Mouse (Mus musculus): Measurements from ENCODE around the gene Aif1l. TPM values are rescaled to one million over a fixed set of nuclear protein-coding genes. Genes with fewer than 3 reads are reported as not detected.

Gene Aif1l
- polyA plus RNA-seq, 1 experiment = 9.0 TPM

GRCm38 (mm10) chr2:31987774-31988173 lies 37.8 kb downstream of the Aif1l start:
- DNase-seq = no peak
- Histone ChIP-seq H3K4me3 (replicated peaks; ENCODE audit: extremely low read depth, low read depth, low read length) (no peak overlapping the region), H3K4me1 (ENCODE audit: control insufficient read depth, insufficient read depth, low read length) (no peaks in the 10 kb centered on the region; the same call in 1 of the 2 replicates)
- 97% methylated on average over 1 of the region's 1 CpGs for WGBS
- TF ChIP-seq CTCF (IDR thresholded peaks at IDR 0.05; ENCODE audit: insufficient read depth, low read length) (no peak), POLR2A (IDR thresholded peaks at IDR 0.05; ENCODE audit: borderline replicate concordance, extremely low read depth, low read depth, low read length) (no peak)

DNA sequence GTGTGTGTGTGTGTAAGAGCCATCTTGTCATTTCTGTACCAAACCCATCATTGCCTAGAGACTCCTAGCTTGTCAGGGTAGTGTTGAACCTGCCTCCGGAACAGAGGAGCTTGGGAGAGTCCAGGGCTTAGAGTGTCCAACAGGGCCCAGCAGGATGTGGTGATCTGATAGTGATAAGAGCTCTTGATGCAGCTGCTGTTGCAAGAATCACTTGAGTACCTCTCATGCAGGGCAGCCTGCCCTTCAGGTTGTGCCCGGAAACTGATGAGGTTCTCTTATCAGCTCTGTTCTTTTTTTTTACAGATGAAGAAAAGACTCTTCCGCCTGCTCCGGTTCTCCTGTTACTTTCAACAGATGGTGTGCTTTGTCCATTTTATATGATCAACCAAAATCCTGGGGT lies 41.0 kb downstream of the Aif1l start:
- TF ChIP-seq POLR2A (IDR thresholded peaks at IDR 0.05; ENCODE audit: borderline replicate concordance, extremely low read depth, low read depth, low read length) (no peak), CTCF (IDR thresholded peaks at IDR 0.05; ENCODE audit: insufficient read depth, low read length) (no peak)
- Histone ChIP-seq H3K4me1 (ENCODE audit: control insufficient read depth, insufficient read depth, low read length) (no peaks in the 10 kb centered on the region; the same call in 1 of the 2 replicates), H3K4me3 (replicated peaks; ENCODE audit: extremely low read depth, low read depth, low read length) (no peak overlapping the region)
- peak; percentile 41 for DNase-seq
- 69% methylated on average over 4 of the region's 4 CpGs for WGBS

GRCm38 (mm10) chr2:31994896-31995295 lies 45.0 kb downstream of the Aif1l start:
- H3K4me1 ChIP-seq (ENCODE audit: control insufficient read depth, insufficient read depth, low read length) = no peaks in the 10 kb centered on the region; the same call in 1 of the 2 replicates
- peak; percentile 35 for DNase-seq
- no peak overlapping the region for H3K4me3 ChIP-seq (replicated peaks; ENCODE audit: extremely low read depth, low read depth, low read length)
- TF ChIP-seq POLR2A (IDR thresholded peaks at IDR 0.05; ENCODE audit: borderline replicate concordance, extremely low read depth, low read depth, low read length) (no peak), CTCF (IDR thresholded peaks at IDR 0.05; ENCODE audit: insufficient read depth, low read length) (no peak)
- 76% methylated on average over 9 of the region's 9 CpGs for WGBS

GRCm38 (mm10) chr2:31996060-31996459 lies 46.1 kb downstream of the Aif1l start:
- DNase-seq = no peak
- no peak for TF ChIP-seq CTCF (IDR thresholded peaks at IDR 0.05; ENCODE audit: insufficient read depth, low read length)
- no peak for TF ChIP-seq POLR2A (IDR thresholded peaks at IDR 0.05; ENCODE audit: borderline replicate concordance, extremely low read depth, low read depth, low read length)
- Histone ChIP-seq H3K4me1 (ENCODE audit: control insufficient read depth, insufficient read depth, low read length) (no peaks in the 10 kb centered on the region; the same call in 1 of the 2 replicates), H3K4me3 (replicated peaks; ENCODE audit: extremely low read depth, low read depth, low read length) (no peak overlapping the region)
- WGBS = 95% methylated on average over 13 of the region's 13 CpGs

DNA sequence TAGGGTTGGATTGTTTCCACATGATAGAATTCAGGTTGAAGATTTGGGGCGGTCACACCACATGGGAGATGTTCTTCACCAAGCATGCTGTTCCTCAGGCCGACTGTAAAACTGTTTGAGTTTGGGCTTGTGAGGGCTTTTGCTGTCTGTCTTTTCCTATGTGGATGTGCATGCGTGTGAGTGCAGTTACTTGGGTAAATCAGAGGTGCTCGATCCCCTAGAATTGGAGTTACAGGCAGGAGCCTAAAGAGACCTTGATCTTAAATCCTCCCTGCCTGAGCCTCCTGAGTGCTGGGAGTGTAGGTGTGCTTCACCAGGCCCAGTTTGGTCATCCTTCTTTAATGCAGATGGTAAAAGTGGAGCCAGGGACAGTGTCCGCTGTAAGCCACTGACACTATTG lies 47.6 kb downstream of the Aif1l start:
- TF ChIP-seq CTCF (IDR thresholded peaks at IDR 0.05; ENCODE audit: insufficient read depth, low read length) = no peak

GRCm38 (mm10) chr2:31998443-31998842 lies 48.5 kb downstream of the Aif1l start:
- DNase-seq = no peak
- Histone ChIP-seq H3K4me1 (ENCODE audit: control insufficient read depth, insufficient read depth, low read length) (peaks cover 3% of the 10 kb centered on the region; the same call in 1 of the 2 replicates), H3K4me3 (replicated peaks; ENCODE audit: extremely low read depth, low read depth, low read length) (no peak overlapping the region)
- WGBS = 53% methylated on average over 2 of the region's 2 CpGs
- TF ChIP-seq CTCF (IDR thresholded peaks at IDR 0.05; ENCODE audit: insufficient read depth, low read length) (no peak), POLR2A (IDR thresholded peaks at IDR 0.05; ENCODE audit: borderline replicate concordance, extremely low read depth, low read depth, low read length) (no peak)

More for the DNA sequence above, 47.6 kb downstream of the Aif1l start:
- H3K4me3 ChIP-seq (replicated peaks; ENCODE audit: extremely low read depth, low read depth, low read length) = no peak overlapping the region
- WGBS = 94% methylated on average over 5 of the region's 5 CpGs
- H3K4me1 ChIP-seq (ENCODE audit: control insufficient read depth, insufficient read depth, low read length) = peaks cover 3% of the 10 kb centered on the region; the same call in 1 of the 2 replicates
- DNase-seq = no peak

GRCm38 (mm10) chr2:32008311-32008710 lies 58.4 kb downstream of the Aif1l start:
- H3K4me3 ChIP-seq (replicated peaks; ENCODE audit: extremely low read depth, low read depth, low read length) = no peak overlapping the region
- H3K4me1 ChIP-seq (ENCODE audit: control insufficient read depth, insufficient read depth, low read length) = no peaks in the 10 kb centered on the region
- TF ChIP-seq CTCF (IDR thresholded peaks at IDR 0.05; ENCODE audit: insufficient read depth, low read length) = no peak
- no peak for TF ChIP-seq POLR2A (IDR thresholded peaks at IDR 0.05; ENCODE audit: borderline replicate concordance, extremely low read depth, low read depth, low read length)
- no peak for DNase-seq
- WGBS = 70% methylated on average over 2 of the region's 2 CpGs

DNA sequence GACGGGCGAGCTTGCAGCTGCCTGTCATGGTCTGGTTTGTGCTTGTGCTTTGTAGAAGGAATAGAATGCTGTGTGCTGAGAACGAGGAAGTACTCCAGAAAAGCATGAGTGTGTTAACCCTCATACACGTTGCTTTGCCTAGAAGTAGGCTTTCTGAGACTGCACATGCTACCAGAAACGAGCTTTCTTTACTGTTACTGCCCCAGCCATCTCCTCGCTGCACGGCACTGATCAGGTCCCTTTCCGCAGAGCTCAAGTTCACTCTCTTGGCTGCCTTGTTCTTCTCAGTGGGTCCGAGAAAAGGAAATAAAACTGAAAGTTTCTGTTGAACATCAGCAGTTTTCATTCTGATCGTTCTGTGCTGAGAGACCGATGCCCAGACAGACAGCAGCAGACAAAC lies 58.8 kb downstream of the Aif1l start:
- DNase-seq = no peak
- H3K4me3 ChIP-seq (replicated peaks; ENCODE audit: extremely low read depth, low read depth, low read length) = no peak overlapping the region
- no peaks in the 10 kb centered on the region for H3K4me1 ChIP-seq (ENCODE audit: control insufficient read depth, insufficient read depth, low read length)
- TF ChIP-seq POLR2A (IDR thresholded peaks at IDR 0.05; ENCODE audit: borderline replicate concordance, extremely low read depth, low read depth, low read length) (no peak), CTCF (IDR thresholded peaks at IDR 0.05; ENCODE audit: insufficient read depth, low read length) (no peak)
- WGBS = 72% methylated on average over 11 of the region's 11 CpGs

DNA sequence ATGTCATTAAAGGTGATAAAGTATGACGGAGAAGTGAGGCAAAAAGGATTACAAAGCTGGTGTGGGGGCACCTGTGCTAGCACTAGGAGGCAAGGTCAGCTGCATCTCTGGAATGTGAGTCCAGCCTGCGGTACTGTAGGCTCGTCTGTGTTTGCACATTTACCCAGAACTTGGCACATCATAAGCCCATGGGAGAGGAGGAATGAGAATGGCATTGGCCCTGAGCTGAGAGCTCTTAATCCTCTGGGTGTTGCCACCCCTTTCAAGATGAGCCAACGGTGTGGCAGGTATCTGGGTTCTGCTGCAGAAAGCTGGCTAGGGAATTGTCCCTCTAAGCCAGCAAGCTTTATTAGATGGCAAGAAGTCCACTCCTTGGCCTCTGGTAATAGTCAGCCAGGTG lies 69.8 kb downstream of the Aif1l start:
- no peaks in the 10 kb centered on the region for H3K4me1 ChIP-seq (ENCODE audit: control insufficient read depth, insufficient read depth, low read length)
- H3K4me3 ChIP-seq (replicated peaks; ENCODE audit: extremely low read depth, low read depth, low read length) = no peak overlapping the region
- 83% methylated on average over 4 of the region's 4 CpGs for WGBS
- TF ChIP-seq POLR2A (IDR thresholded peaks at IDR 0.05; ENCODE audit: borderline replicate concordance, extremely low read depth, low read depth, low read length) (no peak), CTCF (IDR thresholded peaks at IDR 0.05; ENCODE audit: insufficient read depth, low read length) (no peak)
- DNase-seq = no peak

- no peak for TF ChIP-seq CTCF (IDR thresholded peaks at IDR 0.05; ENCODE audit: insufficient read depth, low read length)
- TF ChIP-seq POLR2A (IDR thresholded peaks at IDR 0.05; ENCODE audit: borderline replicate concordance, extremely low read depth, low read depth, low read length) = no peak
- Histone ChIP-seq H3K4me1 (ENCODE audit: control insufficient read depth, insufficient read depth, low read length) (no peaks in the 10 kb centered on the region), H3K4me3 (replicated peaks; ENCODE audit: extremely low read depth, low read depth, low read length) (no peak overlapping the region)
- 92% methylated on average over 5 of the region's 5 CpGs for WGBS
- DNase-seq = no peak
Observed at GRCm38 (mm10) chr2:32020229-32020628, 70.3 kb downstream of the Aif1l start.

Other genes with a start within 250 kb of the Aif1l start
- gene Qrfp, start 139.6 kb upstream of the Aif1l start, polyA plus RNA-seq (2012; rRNA removed) = 0.12 and 0.13 TPM in 2 replicates
- 0.02 and 0.06 TPM in 2 replicates for gene Fibcd1, start 104.1 kb upstream of the Aif1l start, polyA plus RNA-seq (2012; rRNA removed)
- 18.8 and 25.1 TPM in 2 replicates for gene Lamc3, start 62.8 kb upstream of the Aif1l start, polyA plus RNA-seq (2012; rRNA removed)
- 31.6 and 35.1 TPM in 2 replicates for gene Nup214, start 24.3 kb downstream of the Aif1l start, polyA plus RNA-seq (2012; rRNA removed)
- gene Fam78a, start 134.7 kb downstream of the Aif1l start, polyA plus RNA-seq (2012; rRNA removed) = 6.0 and 7.5 TPM in 2 replicates
- gene Plpp7, start 145.4 kb downstream of the Aif1l start, polyA plus RNA-seq (2012; rRNA removed) = 8.0 and 9.5 TPM in 2 replicates
- 67.9 and 68.5 TPM in 2 replicates for gene Prrc2b, start 200.9 kb downstream of the Aif1l start, polyA plus RNA-seq (2012; rRNA removed)

Measured in lung, adult 2 months (tissue).